Mouse (Mus musculus) brain, embryonic 14.5 days (tissue): ENCODE data around the gene Midn.

Source experiments
- CTCF ChIP-seq: fragments of 200-500 bp; IDR thresholded peaks from 2 replicates; pipeline ENCODE4 v1.5.1; 2012; ENCODE audit warnings: inconsistent platforms, mild to moderate bottlenecking, moderate library complexity, borderline replicate concordance; ENCODE audit not compliant: insufficient read depth, insufficient read length; ENCODE audit errors: extremely low read depth
- POLR2A ChIP-seq: fragments of 200-500 bp; IDR thresholded peaks from 2 replicates; pipeline ENCODE4 v1.6.1; 2012; ENCODE audit warnings: mild to moderate bottlenecking, inconsistent platforms, borderline replicate concordance; ENCODE audit not compliant: poor library complexity, insufficient read depth, insufficient read length, severe bottlenecking; ENCODE audit errors: extremely low read depth

- no peak for TF ChIP-seq CTCF
- peak; percentile 68 for TF ChIP-seq POLR2A
These were observed 45.7 kb upstream of the Midn start for GRCm38 (mm10) chr10:80102216-80102915.
